Mouse (Mus musculus): ENCODE measurements around the gene Eef1e1.

DNA sequence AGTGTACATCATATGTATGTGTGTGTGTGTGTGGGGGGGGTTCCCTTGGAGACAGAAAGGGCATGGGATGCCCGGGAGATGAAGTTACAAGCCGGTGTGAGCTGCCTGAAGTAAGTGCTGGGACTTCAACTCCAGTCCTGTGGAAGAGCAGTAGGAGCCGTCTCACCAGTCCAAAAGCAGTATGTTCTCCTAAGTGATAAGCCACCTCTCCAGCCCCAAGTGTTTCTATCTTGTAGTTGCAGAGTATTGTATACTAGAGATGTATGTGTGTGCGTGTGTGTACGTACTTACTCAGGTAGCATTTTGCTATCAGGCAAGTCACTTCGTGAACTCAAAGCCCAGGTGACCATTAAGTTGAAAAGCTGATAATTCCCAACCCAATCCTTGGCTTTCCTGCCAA lies 51.7 kb downstream of the Eef1e1 start:
- TF ChIP-seq GATA1 (IDR thresholded peaks at IDR 0.05; ENCODE audit: borderline replicate concordance, low read length) = no peak
- TF ChIP-seq FLI1 (IDR thresholded peaks at IDR 0.05; ENCODE audit: low read length) = no peak

All from megakaryocyte, embryonic 14.5 days (primary cell).